Mouse (Mus musculus): ENCODE measurements around the gene Shbg. TPM values are rescaled to one million over a fixed set of nuclear protein-coding genes. Genes with fewer than 3 reads are reported as not detected.
A peak's percentile ranks its signal among the peaks of the same experiment; 100 is the strongest.

Gene Shbg
- polyA plus RNA-seq, 1 experiment from 2014 or later, result not detected

DNA sequence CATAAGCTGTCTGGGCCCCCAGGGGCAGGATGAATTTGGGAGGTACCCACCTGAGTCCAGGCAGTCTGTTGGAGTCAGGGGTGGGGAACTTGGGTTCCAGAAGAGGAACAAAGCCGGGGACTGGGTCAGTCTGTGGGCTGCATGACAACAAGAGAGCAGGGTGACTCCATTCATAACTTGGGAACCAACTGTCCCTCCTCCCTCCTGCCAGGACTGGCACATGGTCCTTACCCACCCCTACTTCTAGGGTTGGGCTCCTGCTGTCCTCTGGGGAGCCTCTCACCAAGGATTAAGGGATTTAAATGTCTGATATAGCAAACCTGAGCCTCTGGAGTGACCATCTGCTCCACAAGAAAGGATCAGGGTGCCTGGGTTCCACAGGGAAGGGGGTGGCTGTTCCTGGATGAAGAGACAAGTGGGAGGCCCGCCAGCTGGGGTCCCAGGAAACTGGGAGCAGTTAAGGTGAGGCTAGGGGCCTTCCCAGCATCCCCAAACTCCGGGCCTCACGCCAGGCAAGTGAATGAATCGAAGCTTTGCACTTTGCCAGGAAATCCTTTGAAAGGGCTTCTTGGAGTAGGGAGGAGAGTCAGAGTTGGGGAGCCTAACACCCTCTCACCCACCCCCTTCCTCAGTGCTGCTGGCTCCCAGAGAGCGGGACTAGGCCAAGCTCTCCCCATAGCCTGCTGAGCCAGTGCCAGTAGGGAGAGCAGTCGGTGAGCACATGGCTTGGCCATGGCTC lies 25.6 kb downstream of the Shbg start:
- Histone ChIP-seq H3K27ac (ENCODE audit: low read length) (peak overlapping the region; percentile 58), H3K9ac (replicated peaks; ENCODE audit: low read depth, low read length) (no peak overlapping the region), H3K36me3 (ENCODE audit: control insufficient read depth, insufficient read depth) (peaks cover 18% of the 10 kb centered on the region), H3K9me3 (ENCODE audit: control insufficient read depth, low read length) (no peaks in the 10 kb centered on the region), H3K27me3 (replicated peaks; ENCODE audit: control insufficient read depth, insufficient read depth, low read length) (no peaks in the 10 kb centered on the region), H3K4me1 (replicated peaks; ENCODE audit: control insufficient read depth, insufficient read depth, low read length) (peaks cover 6% of the 10 kb centered on the region), H3K4me2 (ENCODE audit: low read length) (no peak overlapping the region), H3K4me3 (replicated peaks; ENCODE audit: low read length) (no peak overlapping the region)
- ATAC-seq, result peak; percentile 93
- 46% methylated on average over 7 of the region's 7 CpGs for WGBS

GRCm38 (mm10) chr11:69591424-69591823 lies 26.3 kb downstream of the Shbg start:
- Histone ChIP-seq H3K27ac (ENCODE audit: low read length) (no peak overlapping the region), H3K9me3 (ENCODE audit: control insufficient read depth, low read length) (no peaks in the 10 kb centered on the region), H3K36me3 (ENCODE audit: control insufficient read depth, insufficient read depth) (peaks cover 18% of the 10 kb centered on the region), H3K4me3 (replicated peaks; ENCODE audit: low read length) (no peak overlapping the region), H3K4me1 (replicated peaks; ENCODE audit: control insufficient read depth, insufficient read depth, low read length) (peaks cover 6% of the 10 kb centered on the region), H3K27me3 (replicated peaks; ENCODE audit: control insufficient read depth, insufficient read depth, low read length) (no peaks in the 10 kb centered on the region), H3K9ac (replicated peaks; ENCODE audit: low read depth, low read length) (no peak overlapping the region), H3K4me2 (ENCODE audit: low read length) (no peak overlapping the region)
- WGBS, result 86% methylated on average over 3 of the region's 3 CpGs
- no peak for ATAC-seq

- H3K9me3 ChIP-seq (ENCODE audit: control insufficient read depth, low read length), result no peaks in the 10 kb centered on the region
- no peaks in the 10 kb centered on the region for H3K27me3 ChIP-seq (replicated peaks; ENCODE audit: control insufficient read depth, insufficient read depth, low read length)
- H3K27ac ChIP-seq (ENCODE audit: low read length), result no peak overlapping the region
- H3K9ac ChIP-seq (replicated peaks; ENCODE audit: low read depth, low read length), result no peak overlapping the region
- H3K4me3 ChIP-seq (replicated peaks; ENCODE audit: low read length), result no peak overlapping the region
- H3K4me2 ChIP-seq (ENCODE audit: low read length), result no peak overlapping the region
- WGBS, result 94% methylated on average over 8 of the region's 8 CpGs
- peaks cover 18% of the 10 kb centered on the region for H3K36me3 ChIP-seq (ENCODE audit: control insufficient read depth, insufficient read depth)
- no peak for ATAC-seq
- H3K4me1 ChIP-seq (replicated peaks; ENCODE audit: control insufficient read depth, insufficient read depth, low read length), result peaks cover 6% of the 10 kb centered on the region
Measured at GRCm38 (mm10) chr11:69590622-69591021, 27.1 kb downstream of the Shbg start.

DNA sequence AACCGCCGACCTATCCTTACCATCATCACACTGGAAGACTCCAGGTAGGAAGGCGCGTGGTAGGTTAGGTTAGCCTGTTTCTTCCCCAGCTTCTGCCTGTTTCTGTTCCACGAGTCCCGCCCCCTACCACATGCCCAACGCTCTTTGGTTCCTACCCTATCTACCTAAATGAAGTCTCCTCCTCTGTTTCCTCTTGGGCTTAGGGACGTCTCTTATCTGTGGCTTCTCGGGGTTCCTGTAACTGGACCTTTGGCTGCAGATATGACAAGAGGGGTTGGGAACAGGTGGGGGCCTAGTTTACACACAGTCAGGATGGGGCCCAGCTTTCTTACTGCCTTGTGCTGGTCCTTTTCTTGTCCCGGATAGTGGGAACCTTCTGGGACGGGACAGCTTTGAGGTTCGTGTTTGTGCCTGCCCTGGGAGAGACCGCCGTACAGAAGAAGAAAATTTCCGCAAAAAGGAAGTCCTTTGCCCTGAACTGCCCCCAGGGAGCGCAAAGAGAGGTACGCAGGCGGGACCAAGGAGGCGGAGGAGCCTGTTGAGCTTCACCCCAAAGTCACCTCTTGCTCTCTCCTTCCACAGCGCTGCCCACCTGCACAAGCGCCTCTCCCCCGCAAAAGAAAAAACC lies 28.4 kb downstream of the Shbg start:
- no peaks in the 10 kb centered on the region for H3K27me3 ChIP-seq (replicated peaks; ENCODE audit: control insufficient read depth, insufficient read depth, low read length)
- WGBS, result 92% methylated on average over 22 of the region's 22 CpGs
- H3K9me3 ChIP-seq (ENCODE audit: control insufficient read depth, low read length), result no peaks in the 10 kb centered on the region
- no peak overlapping the region for H3K4me2 ChIP-seq (ENCODE audit: low read length)
- H3K36me3 ChIP-seq (ENCODE audit: control insufficient read depth, insufficient read depth), result peaks cover 18% of the 10 kb centered on the region
- H3K4me1 ChIP-seq (replicated peaks; ENCODE audit: control insufficient read depth, insufficient read depth, low read length), result peaks cover 6% of the 10 kb centered on the region
- no peak overlapping the region for H3K4me3 ChIP-seq (replicated peaks; ENCODE audit: low read length)
- H3K27ac ChIP-seq (ENCODE audit: low read length), result no peak overlapping the region
- no peak for ATAC-seq
- no peak overlapping the region for H3K9ac ChIP-seq (replicated peaks; ENCODE audit: low read depth, low read length)

DNA sequence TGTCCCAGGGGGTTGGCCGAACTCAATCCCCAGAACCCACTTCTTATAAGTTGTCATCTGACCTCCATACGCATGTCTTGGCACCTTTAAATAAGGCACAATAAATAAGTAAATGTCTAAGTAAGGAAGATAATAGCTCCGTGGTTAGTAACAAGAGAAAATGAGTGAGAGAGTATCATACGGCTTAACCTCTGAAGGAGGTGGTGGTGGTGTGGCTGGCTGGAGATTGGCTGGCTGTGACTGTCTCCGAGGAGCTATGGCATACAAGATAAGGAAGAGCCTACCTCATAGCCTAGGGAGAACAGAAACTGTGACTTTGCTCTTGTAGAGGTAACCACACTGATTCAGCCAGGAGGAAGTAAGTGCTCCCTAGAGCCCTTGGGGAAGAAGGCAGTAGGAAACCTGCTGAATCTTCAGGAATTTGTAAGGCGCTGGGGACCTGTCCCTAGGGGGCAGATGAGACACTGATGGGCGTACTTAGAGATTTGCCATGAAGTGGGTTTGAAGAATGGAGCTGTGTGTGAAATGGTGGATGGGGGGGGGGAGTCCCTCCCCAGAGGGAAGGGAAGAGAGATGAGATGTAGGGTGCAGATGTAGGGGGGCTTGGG lies 31.9 kb downstream of the Shbg start:
- Histone ChIP-seq H3K4me2 (ENCODE audit: low read length) (no peak overlapping the region), H3K36me3 (ENCODE audit: control insufficient read depth, insufficient read depth) (peaks cover 18% of the 10 kb centered on the region), H3K27me3 (replicated peaks; ENCODE audit: control insufficient read depth, insufficient read depth, low read length) (no peaks in the 10 kb centered on the region), H3K4me3 (replicated peaks; ENCODE audit: low read length) (no peak overlapping the region), H3K9ac (replicated peaks; ENCODE audit: low read depth, low read length) (no peak overlapping the region), H3K27ac (ENCODE audit: low read length) (no peak overlapping the region), H3K4me1 (replicated peaks; ENCODE audit: control insufficient read depth, insufficient read depth, low read length) (peaks cover 9% of the 10 kb centered on the region), H3K9me3 (ENCODE audit: control insufficient read depth, low read length) (no peaks in the 10 kb centered on the region)
- ATAC-seq, result no peak
- WGBS, result 81% methylated on average over 7 of the region's 7 CpGs

- peaks cover 14% of the 10 kb centered on the region for H3K36me3 ChIP-seq (ENCODE audit: control insufficient read depth, insufficient read depth)
- no peaks in the 10 kb centered on the region for H3K9me3 ChIP-seq (ENCODE audit: control insufficient read depth, low read length)
- H3K27me3 ChIP-seq (replicated peaks; ENCODE audit: control insufficient read depth, insufficient read depth, low read length), result no peaks in the 10 kb centered on the region
- no peak overlapping the region for H3K4me3 ChIP-seq (replicated peaks; ENCODE audit: low read length)
- ATAC-seq, result no peak
- H3K9ac ChIP-seq (replicated peaks; ENCODE audit: low read depth, low read length), result no peak overlapping the region
- no peak overlapping the region for H3K4me2 ChIP-seq (ENCODE audit: low read length)
- H3K27ac ChIP-seq (ENCODE audit: low read length), result no peak overlapping the region
- peaks cover 9% of the 10 kb centered on the region for H3K4me1 ChIP-seq (replicated peaks; ENCODE audit: control insufficient read depth, insufficient read depth, low read length)
- 94% methylated on average over 13 of the region's 13 CpGs for WGBS
Measured at GRCm38 (mm10) chr11:69584937-69585336, 32.8 kb downstream of the Shbg start.

DNA sequence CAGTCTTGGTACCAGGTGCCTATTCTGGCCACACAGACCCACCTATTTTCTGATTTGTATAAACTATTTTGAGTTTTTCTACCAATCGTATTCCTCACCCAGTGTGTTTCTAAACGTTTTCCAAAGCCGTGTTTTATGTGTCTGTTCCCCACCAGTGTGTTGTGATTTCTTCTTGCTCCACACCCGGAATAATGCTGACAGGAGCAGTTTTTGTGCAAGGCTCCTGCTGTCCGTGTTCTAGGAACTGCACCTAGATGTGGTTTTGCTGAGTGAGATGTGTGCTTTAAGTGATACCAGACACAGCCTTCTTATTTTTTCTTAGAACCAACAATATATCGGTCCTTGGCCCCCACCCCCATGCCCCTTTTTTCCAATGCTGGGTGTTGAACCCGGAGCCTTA lies 33.7 kb downstream of the Shbg start:
- no peak overlapping the region for H3K27ac ChIP-seq (ENCODE audit: low read length)
- no peak for ATAC-seq
- no peak overlapping the region for H3K9ac ChIP-seq (replicated peaks; ENCODE audit: low read depth, low read length)
- H3K4me3 ChIP-seq (replicated peaks; ENCODE audit: low read length), result no peak overlapping the region
- peaks cover 9% of the 10 kb centered on the region for H3K4me1 ChIP-seq (replicated peaks; ENCODE audit: control insufficient read depth, insufficient read depth, low read length)
- H3K36me3 ChIP-seq (ENCODE audit: control insufficient read depth, insufficient read depth), result peaks cover 6% of the 10 kb centered on the region; the same call in 1 of the 2 replicates
- H3K27me3 ChIP-seq (replicated peaks; ENCODE audit: control insufficient read depth, insufficient read depth, low read length), result no peaks in the 10 kb centered on the region
- no peak overlapping the region for H3K4me2 ChIP-seq (ENCODE audit: low read length)
- H3K9me3 ChIP-seq (ENCODE audit: control insufficient read depth, low read length), result no peaks in the 10 kb centered on the region
- 85% methylated on average over 7 of the region's 7 CpGs for WGBS

- peak overlapping the region; percentile 65; the same call in 1 of the 2 replicates for H3K4me3 ChIP-seq (replicated peaks; ENCODE audit: low read length)
- no peaks in the 10 kb centered on the region for H3K9me3 ChIP-seq (ENCODE audit: control insufficient read depth, low read length)
- H3K4me2 ChIP-seq (ENCODE audit: low read length), result peak overlapping the region; percentile 82
- no peak for ATAC-seq
- no peak overlapping the region for H3K27ac ChIP-seq (ENCODE audit: low read length)
- H3K27me3 ChIP-seq (replicated peaks; ENCODE audit: control insufficient read depth, insufficient read depth, low read length), result no peaks in the 10 kb centered on the region
- H3K36me3 ChIP-seq (ENCODE audit: control insufficient read depth, insufficient read depth), result no peaks in the 10 kb centered on the region
- WGBS, result 58% methylated on average over 9 of the region's 9 CpGs
- H3K4me1 ChIP-seq (replicated peaks; ENCODE audit: control insufficient read depth, insufficient read depth, low read length), result peaks cover 23% of the 10 kb centered on the region
- H3K9ac ChIP-seq (replicated peaks; ENCODE audit: low read depth, low read length), result no peak overlapping the region
Measured at GRCm38 (mm10) chr11:69582230-69582805, 35.4 kb downstream of the Shbg start.

- under 1% methylated on average over 8 of the region's 8 CpGs for WGBS
- Histone ChIP-seq H3K9me3 (ENCODE audit: control insufficient read depth, low read length) (no peaks in the 10 kb centered on the region), H3K27me3 (replicated peaks; ENCODE audit: control insufficient read depth, insufficient read depth, low read length) (no peaks in the 10 kb centered on the region), H3K9ac (replicated peaks; ENCODE audit: low read depth, low read length) (peak overlapping the region; percentile 68), H3K36me3 (ENCODE audit: control insufficient read depth, insufficient read depth) (no peaks in the 10 kb centered on the region), H3K4me1 (replicated peaks; ENCODE audit: control insufficient read depth, insufficient read depth, low read length) (peaks cover 28% of the 10 kb centered on the region), H3K4me2 (ENCODE audit: low read length) (peak overlapping the region; percentile 82), H3K27ac (ENCODE audit: low read length) (peak overlapping the region; percentile 94), H3K4me3 (replicated peaks; ENCODE audit: low read length) (peak overlapping the region; percentile 65)
- no peak for ATAC-seq
Measured at GRCm38 (mm10) chr11:69581814-69582213, 35.9 kb downstream of the Shbg start.

Data from forebrain, embryonic 16.5 days (tissue).